Mouse (Mus musculus): ENCODE data around the gene Rpa1. TPM values are rescaled to one million over a fixed set of nuclear protein-coding genes. Genes with fewer than 3 reads are reported as not detected.
A peak's percentile ranks its signal among the peaks of the same experiment; 100 is the strongest.
"Not testable (repeated sequence)": the region's sequence is repeated elsewhere in the genome, so short reads cannot be mapped to it uniquely, and the experiment has no call there.

The Rpa1 gene
- polyA plus RNA-seq, 1 experiment from 2014 or later = 51.3 TPM

DNA sequence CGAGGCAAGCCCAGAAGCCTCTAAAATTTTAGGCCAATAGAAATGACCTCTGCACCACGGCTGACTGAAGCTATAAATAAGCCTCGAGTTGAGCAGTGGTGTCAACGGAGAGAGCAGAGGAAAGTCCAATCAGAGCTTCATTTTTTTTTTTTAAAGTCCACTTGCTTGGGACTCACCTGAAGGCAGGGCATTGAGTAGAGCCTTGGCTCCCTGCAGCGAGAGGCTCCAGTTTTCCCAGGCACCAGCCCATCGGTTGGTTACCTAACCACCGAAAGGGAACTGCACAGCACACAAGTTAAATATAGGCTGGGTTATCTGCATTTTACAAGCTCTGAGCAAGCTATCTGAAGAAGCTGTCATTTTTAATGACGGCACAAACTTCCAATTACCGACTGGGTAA, 53.3 kb downstream of the Rpa1 start:
- Histone ChIP-seq H3K4me1 (peaks cover 58% of the 10 kb centered on the region), H3K9ac (replicated peaks) (no peak overlapping the region), H3K27me3 (replicated peaks) (peaks cover 3% of the 10 kb centered on the region; the same call in 1 of the 2 replicates), H3K36me3 (no peaks in the 10 kb centered on the region), H3K4me3 (replicated peaks) (no peak overlapping the region), H3K9me3 (replicated peaks) (no peaks in the 10 kb centered on the region), H3K4me2 (no peak overlapping the region), H3K27ac (replicated peaks) (peak overlapping the region; percentile 76; the same call in 1 of the 2 replicates)
- 65% methylated on average over 9 of the region's 9 CpGs for WGBS
- ATAC-seq (ENCODE audit: low FRiP score) = no peak

DNA sequence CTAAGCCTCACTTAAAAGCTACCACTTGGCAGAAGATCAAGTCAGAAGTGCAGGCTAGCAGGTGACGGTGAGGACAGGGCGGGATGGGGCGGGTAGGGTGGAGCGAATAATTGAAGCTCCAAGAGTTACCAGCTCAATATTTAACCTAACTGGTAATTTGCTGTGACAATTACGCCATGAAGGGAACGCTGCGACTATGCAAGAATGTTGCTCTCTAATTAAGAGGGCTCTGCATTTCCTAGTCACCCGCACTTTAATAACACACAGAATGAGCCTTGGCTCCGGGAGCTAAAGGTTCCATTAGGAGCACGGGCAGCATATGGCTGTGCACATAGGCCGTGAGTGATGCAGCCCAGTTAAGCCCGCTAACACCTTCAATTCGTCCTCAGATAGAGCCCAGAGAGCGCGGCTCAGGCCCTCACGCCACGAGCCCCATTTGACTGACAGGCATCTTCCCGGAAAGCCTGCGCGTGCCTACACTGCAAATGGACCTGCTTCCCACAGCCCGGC, 54.2 kb downstream of the Rpa1 start:
- peak overlapping the region; percentile 25; the same call in 1 of the 2 replicates for H3K4me2 ChIP-seq
- peaks cover 52% of the 10 kb centered on the region for H3K4me1 ChIP-seq
- H3K27me3 ChIP-seq (replicated peaks) = peaks cover 3% of the 10 kb centered on the region; the same call in 1 of the 2 replicates
- WGBS = 32% methylated on average over 21 of the region's 21 CpGs
- H3K36me3 ChIP-seq = no peaks in the 10 kb centered on the region
- ATAC-seq (ENCODE audit: low FRiP score) = no peak
- H3K27ac ChIP-seq (replicated peaks) = peak overlapping the region; percentile 76
- H3K9me3 ChIP-seq (replicated peaks) = no peaks in the 10 kb centered on the region
- no peak overlapping the region for H3K4me3 ChIP-seq (replicated peaks)
- H3K9ac ChIP-seq (replicated peaks) = 0 out of 2 replicates have a peak overlapping the region, but pooled peaks have one; percentile 10

DNA sequence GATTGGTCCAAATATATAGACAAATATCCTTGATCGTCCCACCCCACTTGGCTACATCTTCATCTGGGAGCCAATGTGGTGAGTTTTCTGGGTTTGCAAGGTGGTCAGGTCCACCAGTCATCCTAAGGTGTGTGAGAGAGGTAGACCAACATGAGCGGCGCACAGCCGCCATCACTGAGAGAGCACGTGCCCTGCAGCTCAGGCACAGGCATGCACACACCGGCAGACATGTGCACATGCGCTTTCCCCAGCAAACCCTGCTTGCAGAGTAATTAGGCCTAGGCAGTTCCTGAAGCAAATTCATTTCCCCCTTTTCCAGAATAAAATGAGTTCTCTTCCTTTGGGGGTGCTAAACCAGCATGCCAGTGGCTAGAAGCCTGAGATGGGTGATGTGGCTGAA, 55.8 kb downstream of the Rpa1 start:
- Histone ChIP-seq H3K27me3 (replicated peaks) (peaks cover 3% of the 10 kb centered on the region; the same call in 1 of the 2 replicates), H3K36me3 (no peaks in the 10 kb centered on the region), H3K9ac (replicated peaks) (peak overlapping the region; percentile 28; the same call in 1 of the 2 replicates), H3K4me3 (replicated peaks) (no peak overlapping the region), H3K27ac (replicated peaks) (peak overlapping the region; percentile 76), H3K4me2 (peak overlapping the region; percentile 36), H3K4me1 (peaks cover 45% of the 10 kb centered on the region), H3K9me3 (replicated peaks) (no peaks in the 10 kb centered on the region)
- ATAC-seq (ENCODE audit: low FRiP score) = peak; percentile 74
- WGBS = 38% methylated on average over 7 of the region's 7 CpGs

DNA sequence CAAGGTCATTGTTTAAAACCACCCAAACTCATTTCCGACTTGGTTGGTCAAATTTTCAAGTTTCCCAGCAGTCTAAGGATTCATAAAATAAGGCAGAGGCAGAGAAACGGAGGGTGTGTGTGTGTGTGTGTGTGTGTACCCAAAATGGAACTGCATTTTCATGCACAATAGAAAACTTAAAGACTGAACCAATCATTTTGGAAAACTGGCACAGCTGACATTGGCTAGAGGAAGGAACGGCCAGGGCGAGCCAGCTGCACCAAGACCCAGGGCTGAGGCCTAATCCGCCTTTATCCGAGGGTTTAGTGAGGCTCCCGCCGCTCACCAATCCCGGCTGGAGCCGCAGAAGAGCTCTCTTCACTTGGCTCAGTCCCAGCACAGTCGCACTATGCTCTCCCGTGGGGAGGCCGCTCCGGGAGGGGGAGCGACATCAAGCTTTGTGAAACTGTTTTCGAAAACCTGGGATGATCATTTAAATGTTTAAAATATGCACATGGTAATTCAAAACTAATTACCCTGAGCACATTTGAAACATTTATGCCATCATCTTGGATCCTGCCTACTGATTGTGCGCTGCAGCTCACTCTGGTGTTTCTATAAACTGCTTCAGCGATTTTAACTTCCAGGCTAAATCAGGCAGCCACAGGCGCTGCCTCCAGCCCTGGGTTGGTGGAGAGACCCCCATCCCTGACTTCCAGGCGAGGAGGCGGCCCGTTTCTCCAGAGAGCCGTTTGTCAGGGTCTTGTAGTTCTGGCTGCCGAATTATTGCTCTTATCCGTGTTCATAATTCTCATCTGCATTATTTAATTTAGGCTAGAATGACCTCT, 56.5 kb downstream of the Rpa1 start:
- peak; percentile 57; the same call in 1 of the 2 replicates for ATAC-seq (ENCODE audit: low FRiP score)

DNA sequence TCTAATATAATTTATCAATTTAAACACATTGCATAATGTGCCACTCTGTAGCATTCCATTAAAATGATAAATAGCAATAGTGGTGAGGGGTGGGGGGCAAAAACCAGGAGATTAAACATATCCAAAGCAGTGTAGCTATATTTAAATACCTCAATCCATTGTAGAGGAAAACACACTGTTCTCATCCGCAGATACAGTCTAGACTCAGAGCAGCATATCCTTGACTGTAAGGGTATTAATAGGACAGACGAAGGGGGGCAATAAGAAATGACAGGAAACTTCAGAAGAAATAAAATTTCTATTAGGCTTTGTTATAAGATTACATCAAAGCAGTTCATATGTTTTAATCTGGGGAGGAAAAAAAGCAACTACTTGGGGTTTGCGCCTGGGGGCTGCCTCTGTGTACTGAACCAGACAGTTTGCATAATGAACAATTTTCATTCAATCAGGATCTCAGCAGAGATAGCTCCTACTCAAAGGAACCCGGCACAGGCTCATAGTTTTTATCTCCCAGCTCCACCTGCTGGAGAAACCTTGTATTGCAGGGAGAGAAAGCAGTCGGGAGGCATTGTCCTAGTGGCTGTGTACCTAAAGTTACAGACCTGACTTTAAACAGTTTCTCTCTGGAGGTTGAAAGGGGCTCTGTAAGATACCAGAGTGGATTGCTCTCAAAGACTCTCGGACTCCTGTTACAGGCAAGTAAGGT, 57.4 kb downstream of the Rpa1 start:
- no peaks in the 10 kb centered on the region for H3K36me3 ChIP-seq
- H3K4me1 ChIP-seq = peaks cover 45% of the 10 kb centered on the region
- peak; percentile 27; the same call in 1 of the 2 replicates for ATAC-seq (ENCODE audit: low FRiP score)
- H3K9ac ChIP-seq (replicated peaks) = peak overlapping the region; percentile 23; the same call in 1 of the 2 replicates
- H3K9me3 ChIP-seq (replicated peaks) = no peaks in the 10 kb centered on the region
- H3K4me2 ChIP-seq = peak overlapping the region; percentile 36; the same call in 1 of the 2 replicates
- peaks cover 3% of the 10 kb centered on the region; the same call in 1 of the 2 replicates for H3K27me3 ChIP-seq (replicated peaks)
- 12% methylated on average over 6 of the region's 6 CpGs for WGBS
- no peak overlapping the region for H3K4me3 ChIP-seq (replicated peaks)
- H3K27ac ChIP-seq (replicated peaks) = peak overlapping the region; percentile 76

More for the DNA sequence above, 56.5 kb downstream of the Rpa1 start:
- Histone ChIP-seq H3K4me1 (peaks cover 45% of the 10 kb centered on the region), H3K36me3 (no peaks in the 10 kb centered on the region), H3K27ac (replicated peaks) (peak overlapping the region; percentile 76), H3K9me3 (replicated peaks) (no peaks in the 10 kb centered on the region), H3K9ac (replicated peaks) (peak overlapping the region; percentile 23; the same call in 1 of the 2 replicates), H3K4me2 (peak overlapping the region; percentile 36), H3K27me3 (replicated peaks) (peaks cover 3% of the 10 kb centered on the region; the same call in 1 of the 2 replicates), H3K4me3 (replicated peaks) (no peak overlapping the region)
- 18% methylated on average over 25 of the region's 25 CpGs for WGBS

DNA sequence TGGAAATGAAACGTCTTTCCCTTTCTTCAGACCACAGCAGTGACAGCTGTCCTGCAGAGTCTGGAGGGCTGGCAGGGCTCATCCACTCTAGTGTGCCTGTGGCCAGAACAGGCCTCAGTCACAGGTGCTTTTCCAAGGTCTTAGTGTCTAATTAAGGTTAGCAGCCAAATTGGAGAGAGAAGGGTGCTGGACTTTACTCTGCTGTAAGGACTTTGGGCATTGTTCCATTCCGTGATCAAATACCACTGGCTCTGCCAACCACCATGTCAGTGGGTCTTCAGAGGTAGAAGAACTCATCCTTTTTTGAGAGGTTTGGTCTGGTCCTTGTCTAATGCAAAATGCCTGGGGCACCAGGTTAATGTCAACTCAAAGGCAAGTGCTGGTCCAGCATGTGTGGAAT, 59.0 kb downstream of the Rpa1 start:
- peaks cover 36% of the 10 kb centered on the region for H3K4me1 ChIP-seq
- ATAC-seq (ENCODE audit: low FRiP score) = no peak
- WGBS = 69% methylated on average over 2 of the region's 2 CpGs
- H3K9me3 ChIP-seq (replicated peaks) = no peaks in the 10 kb centered on the region
- no peak overlapping the region for H3K9ac ChIP-seq (replicated peaks)
- no peak overlapping the region for H3K27ac ChIP-seq (replicated peaks)
- H3K4me3 ChIP-seq (replicated peaks) = no peak overlapping the region
- no peaks in the 10 kb centered on the region for H3K36me3 ChIP-seq
- peaks cover 3% of the 10 kb centered on the region; the same call in 1 of the 2 replicates for H3K27me3 ChIP-seq (replicated peaks)
- H3K4me2 ChIP-seq = no peak overlapping the region

DNA sequence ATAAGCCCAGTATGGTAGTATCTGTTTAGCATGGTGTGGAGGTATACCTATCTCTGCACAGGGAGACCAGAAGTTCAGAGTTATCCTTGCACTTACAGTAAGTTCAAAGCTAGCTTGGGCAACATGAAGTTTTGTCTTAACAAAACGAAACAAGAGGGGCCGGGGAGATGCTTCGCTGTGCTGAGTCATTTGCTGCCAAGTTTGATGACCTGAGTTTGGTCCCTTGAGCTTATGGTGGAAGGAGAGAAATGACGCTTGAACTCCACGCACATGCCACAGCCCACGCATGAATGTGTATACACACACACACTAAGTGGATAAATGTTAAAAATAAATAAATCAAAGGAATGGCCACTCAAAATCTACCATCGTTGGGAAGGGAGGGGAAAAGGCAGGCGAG, 59.6 kb downstream of the Rpa1 start:
- Histone ChIP-seq H3K4me3 (replicated peaks) (no peak overlapping the region), H3K27me3 (replicated peaks) (peaks cover 3% of the 10 kb centered on the region; the same call in 1 of the 2 replicates), H3K9ac (replicated peaks) (no peak overlapping the region), H3K27ac (replicated peaks) (no peak overlapping the region), H3K4me1 (peaks cover 30% of the 10 kb centered on the region), H3K36me3 (no peaks in the 10 kb centered on the region), H3K9me3 (replicated peaks) (no peaks in the 10 kb centered on the region), H3K4me2 (no peak overlapping the region)
- ATAC-seq (ENCODE audit: low FRiP score) = no peak
- whole genome bisulfite sequencing = 87% methylated on average over 8 of the region's 8 CpGs

DNA sequence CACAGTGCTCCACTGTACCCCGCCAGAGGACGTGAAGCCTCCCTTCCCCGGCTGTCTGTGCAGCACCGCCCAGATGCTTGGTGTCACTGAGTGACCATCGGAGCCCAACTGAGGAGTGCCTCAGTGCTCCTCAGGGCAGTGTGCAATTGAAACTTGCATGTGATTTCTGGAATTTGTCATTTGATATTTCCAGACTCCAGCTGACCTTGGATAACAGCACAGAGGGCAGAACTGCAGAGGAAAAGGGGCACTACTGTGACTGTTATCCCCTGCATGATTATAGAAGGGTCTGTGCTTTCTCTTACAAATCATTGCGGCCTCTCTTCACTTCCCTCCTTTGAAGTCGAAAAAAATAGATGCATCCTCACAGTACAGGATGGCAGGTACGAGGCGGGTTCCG, 60.2 kb downstream of the Rpa1 start:
- no peak overlapping the region for H3K27ac ChIP-seq (replicated peaks)
- peaks cover 9% of the 10 kb centered on the region; the same call in 1 of the 2 replicates for H3K27me3 ChIP-seq (replicated peaks)
- no peak for ATAC-seq (ENCODE audit: low FRiP score)
- no peaks in the 10 kb centered on the region for H3K36me3 ChIP-seq
- 78% methylated on average over 10 of the region's 10 CpGs for WGBS
- no peak overlapping the region for H3K4me2 ChIP-seq
- H3K4me1 ChIP-seq = peaks cover 25% of the 10 kb centered on the region
- H3K9ac ChIP-seq (replicated peaks) = no peak overlapping the region
- no peaks in the 10 kb centered on the region for H3K9me3 ChIP-seq (replicated peaks)
- H3K4me3 ChIP-seq (replicated peaks) = no peak overlapping the region

DNA sequence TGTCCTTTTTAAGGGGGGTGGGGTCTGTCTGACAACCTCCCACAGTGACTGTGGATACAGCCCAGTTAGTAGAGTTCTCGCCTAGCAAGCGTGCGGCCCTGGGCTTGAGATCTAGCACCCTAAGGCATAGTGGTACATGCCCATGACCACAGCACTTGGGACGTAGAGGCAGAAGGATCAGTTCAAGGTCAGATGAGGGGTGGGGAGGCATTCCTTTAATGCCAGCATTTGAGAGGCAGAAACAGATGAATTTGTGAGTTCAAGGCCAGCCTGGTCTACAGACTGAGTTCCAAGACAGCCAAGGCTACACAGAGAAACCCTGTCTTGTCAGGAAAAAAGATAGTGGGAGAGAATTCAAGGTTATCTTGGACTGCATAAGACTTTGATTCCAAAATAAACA, 61.3 kb downstream of the Rpa1 start:
- peaks cover 24% of the 10 kb centered on the region for H3K4me1 ChIP-seq
- H3K4me2 ChIP-seq = no peak overlapping the region
- H3K36me3 ChIP-seq = no peaks in the 10 kb centered on the region
- WGBS = 86% methylated on average over 4 of the region's 4 CpGs
- H3K9me3 ChIP-seq (replicated peaks) = no peaks in the 10 kb centered on the region
- no peak overlapping the region for H3K4me3 ChIP-seq (replicated peaks)
- peaks cover 6% of the 10 kb centered on the region; the same call in 1 of the 2 replicates for H3K27me3 ChIP-seq (replicated peaks)
- no peak overlapping the region for H3K9ac ChIP-seq (replicated peaks)
- H3K27ac ChIP-seq (replicated peaks) = no peak overlapping the region
- no peak for ATAC-seq (ENCODE audit: low FRiP score)

DNA sequence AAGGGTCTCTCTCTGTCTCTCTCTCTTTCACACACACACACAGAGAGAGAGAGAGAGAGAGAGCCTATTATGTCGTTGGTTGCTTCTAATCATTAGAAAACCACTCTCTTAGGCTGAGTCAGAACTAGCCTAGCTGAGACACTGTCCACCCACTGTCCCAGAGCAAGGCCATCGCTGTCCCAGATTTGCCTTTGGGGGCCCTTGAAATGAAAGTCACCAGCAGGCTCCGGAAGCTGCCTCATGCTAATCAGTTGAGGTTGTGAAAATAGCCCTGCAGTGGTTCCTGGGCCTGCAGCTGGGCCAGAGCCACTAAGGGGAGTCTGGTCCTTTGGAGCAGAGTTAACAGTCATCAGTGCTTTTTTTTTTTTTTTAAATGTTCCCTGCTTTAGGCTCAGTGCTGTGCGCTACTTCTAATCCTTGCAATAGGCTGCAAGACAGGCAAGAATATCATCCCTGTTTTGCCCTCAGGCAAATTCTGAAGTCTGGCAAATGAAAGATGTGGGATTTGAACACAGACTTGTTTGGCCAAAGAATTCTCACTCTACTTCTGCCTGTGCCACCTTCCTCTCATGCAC, 62.1 kb downstream of the Rpa1 start:
- 52% methylated on average over 4 of the region's 4 CpGs for WGBS
- ATAC-seq (ENCODE audit: low FRiP score) = no peak
- peaks cover 6% of the 10 kb centered on the region; the same call in 1 of the 2 replicates for H3K27me3 ChIP-seq (replicated peaks)
- no peak overlapping the region for H3K27ac ChIP-seq (replicated peaks)
- no peak overlapping the region for H3K9ac ChIP-seq (replicated peaks)
- no peak overlapping the region for H3K4me3 ChIP-seq (replicated peaks)
- no peaks in the 10 kb centered on the region for H3K9me3 ChIP-seq (replicated peaks)
- no peak overlapping the region for H3K4me2 ChIP-seq
- H3K36me3 ChIP-seq = no peaks in the 10 kb centered on the region
- H3K4me1 ChIP-seq = peaks cover 24% of the 10 kb centered on the region

DNA sequence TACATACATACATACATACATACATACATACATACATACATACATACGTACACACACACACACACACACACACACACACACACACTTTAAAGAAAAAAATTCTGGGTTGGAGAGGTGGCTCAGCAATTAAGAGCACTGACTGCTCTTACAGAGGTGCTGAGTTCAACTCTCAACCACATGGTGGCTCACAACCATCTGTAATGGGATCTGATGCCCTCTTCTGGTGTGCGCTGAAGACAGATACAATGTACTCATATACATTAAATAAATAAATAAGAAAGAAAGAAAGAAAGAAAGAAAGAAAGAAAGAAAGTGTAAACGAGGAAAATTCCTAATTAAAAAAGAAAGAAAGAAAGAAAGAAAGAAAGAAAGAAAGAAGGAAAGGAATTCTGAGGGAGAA, 64.3 kb downstream of the Rpa1 start:
- 68% methylated on average over 3 of the region's 3 CpGs for WGBS
- H3K4me2 ChIP-seq = not testable (repeated sequence)

More for the DNA sequence above, 64.3 kb downstream of the Rpa1 start:
- not testable (repeated sequence) for ATAC-seq (ENCODE audit: low FRiP score); H3K27me3 ChIP-seq (replicated peaks); H3K9me3 ChIP-seq (replicated peaks); H3K27ac ChIP-seq (replicated peaks); H3K9ac ChIP-seq (replicated peaks); H3K4me3 ChIP-seq (replicated peaks); H3K36me3 ChIP-seq
- peaks cover 41% of the 10 kb centered on the region for H3K4me1 ChIP-seq

All from neural tube, embryonic 15.5 days (tissue).